Mouse (Mus musculus) stomach, postnatal 0 days (tissue): ENCODE measurements at regions not wholly inside any gene's neighbourhood (a gene's known extent, or its start where the extent isn't known, plus 50 kb on each side); places are given as distances from the start of the nearest gene placed in this dataset.

Experiments
- CTCF ChIP-seq: IDR thresholded peaks from 2 replicates; pipeline ENCODE4 v1.5.1; 2016; ENCODE audit warnings: antibody characterized with exemption, low read depth, mild to moderate bottlenecking, moderate library complexity
- EP300 ChIP-seq: optimal IDR thresholded peaks from 2 replicates; pipeline ENCODE3; 2016; ENCODE audit warnings: antibody characterized with exemption

- TF ChIP-seq CTCF, result no peak
- TF ChIP-seq EP300, result no peak
These were observed 123.3 kb upstream of the Agap1 start for GRCm38 (mm10) chr1:89331352-89331751.
